Mouse (Mus musculus) fibroblast of lung, adult 2 months (primary cell): Measurements from ENCODE around the gene Zfhx3.
A peak's percentile ranks its signal among the peaks of the same experiment; 100 is the strongest.

Experiments used
- DNase-seq: peaks from one replicate; pipeline ENCODE4 v3.0.0-alpha.2; 2011; ENCODE audit warnings: low read depth

Zfhx3 gene

GRCm38 (mm10) chr8:108361402-108361801 lies 419.0 kb downstream of the Zfhx3 start:
- no peak for DNase-seq

DNA sequence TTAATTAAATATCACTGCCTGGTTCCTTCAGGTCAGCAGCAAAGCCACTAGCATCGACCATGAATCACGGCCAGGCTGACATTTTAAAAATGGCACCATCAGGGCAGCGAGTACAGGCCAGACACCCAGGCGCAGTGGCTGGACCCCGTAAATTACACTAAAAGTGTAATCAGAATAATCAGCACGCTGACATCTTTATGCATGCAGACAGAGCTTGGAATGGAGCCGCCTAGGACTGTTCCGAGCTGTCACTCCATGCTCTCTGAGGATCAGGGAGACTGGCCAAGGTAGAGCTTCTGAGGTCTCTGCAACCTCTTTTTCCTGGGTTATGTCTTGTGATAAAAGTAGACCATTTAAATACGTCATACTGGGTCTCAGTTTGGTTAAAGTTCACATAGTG lies 420.0 kb downstream of the Zfhx3 start:
- DNase-seq, result no peak

GRCm38 (mm10) chr8:108363435-108363834 lies 421.0 kb downstream of the Zfhx3 start:
- no peak for DNase-seq

GRCm38 (mm10) chr8:108363856-108364255 lies 421.4 kb downstream of the Zfhx3 start:
- no peak for DNase-seq

DNA sequence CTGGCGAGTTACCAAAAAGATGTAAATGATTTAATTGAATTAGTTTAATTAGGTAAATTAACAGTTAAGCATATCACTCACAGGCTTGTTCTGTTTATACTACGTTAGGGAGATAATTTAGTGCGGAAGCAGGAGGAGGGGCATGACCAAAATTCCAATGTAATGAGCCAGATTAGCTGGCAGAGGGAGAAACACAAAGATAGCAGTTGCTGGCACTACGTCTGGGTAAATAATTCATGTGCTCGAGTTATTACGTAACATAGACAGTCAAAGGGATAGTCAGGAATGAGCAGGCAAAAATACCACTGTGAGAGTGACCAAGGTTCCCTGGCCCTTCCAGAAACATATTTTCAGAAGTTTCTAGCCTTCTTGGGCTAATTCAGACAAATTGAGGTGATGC lies 426.6 kb downstream of the Zfhx3 start:
- DNase-seq, result peak; percentile 36

DNA sequence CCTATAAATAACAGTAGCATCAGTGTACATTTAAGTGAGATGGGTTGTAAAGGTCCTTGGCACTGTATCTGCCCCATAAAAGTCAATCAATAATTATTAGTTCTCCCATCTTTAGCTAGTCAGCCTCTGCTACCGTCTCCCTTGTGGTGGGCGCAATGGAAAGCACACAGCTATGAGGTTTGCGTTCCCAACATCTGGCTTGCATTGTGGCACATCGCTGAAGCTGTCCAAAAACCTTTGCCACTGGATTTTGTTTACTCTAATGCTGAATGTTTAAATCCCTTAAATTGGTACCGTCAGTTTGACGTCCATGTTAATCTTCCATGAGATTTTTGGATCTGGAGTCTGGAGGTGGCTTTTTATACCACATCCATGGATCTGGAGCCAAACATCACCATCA lies 428.3 kb downstream of the Zfhx3 start:
- no peak for DNase-seq

DNA sequence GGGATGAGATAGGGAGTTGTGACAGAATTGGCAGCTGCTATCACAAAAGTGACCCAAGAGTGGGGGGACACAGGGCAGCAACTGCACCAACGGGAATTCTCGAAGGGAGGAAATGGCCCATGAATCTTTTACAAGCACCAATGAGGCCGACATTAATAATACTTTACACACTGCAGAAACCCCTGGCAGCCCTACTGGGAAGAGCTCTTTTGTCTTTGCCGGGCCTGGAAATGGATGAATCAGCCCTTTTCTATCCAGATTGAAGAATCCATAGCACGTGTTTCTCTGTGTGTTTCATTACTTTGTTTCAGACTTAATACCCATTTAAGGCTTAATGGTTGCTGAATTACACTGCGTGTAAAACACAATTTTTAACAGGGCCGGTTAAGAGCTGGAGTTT lies 430.6 kb downstream of the Zfhx3 start:
- DNase-seq, result no peak

- no peak for DNase-seq
These were observed 435.6 kb downstream of the Zfhx3 start for GRCm38 (mm10) chr8:108378036-108378435.

DNA sequence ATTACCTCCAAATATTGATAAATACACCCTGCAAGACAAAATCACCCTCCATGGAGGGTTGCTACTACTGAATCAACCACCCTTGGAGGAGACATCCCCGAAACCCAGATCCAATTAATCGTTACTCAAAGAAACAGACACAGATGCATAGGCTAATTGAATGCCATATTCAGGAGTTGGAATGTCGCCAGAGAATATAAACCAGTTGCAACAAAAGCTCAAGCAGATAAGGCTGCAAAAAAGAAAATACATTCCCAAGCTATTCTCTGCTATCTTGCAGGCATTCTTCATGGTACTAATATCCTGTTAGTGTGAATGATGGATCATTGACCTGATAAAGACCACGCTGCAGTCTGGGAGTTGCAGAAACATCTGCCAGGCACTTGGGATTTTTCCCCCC lies 440.7 kb downstream of the Zfhx3 start:
- no peak for DNase-seq

DNA sequence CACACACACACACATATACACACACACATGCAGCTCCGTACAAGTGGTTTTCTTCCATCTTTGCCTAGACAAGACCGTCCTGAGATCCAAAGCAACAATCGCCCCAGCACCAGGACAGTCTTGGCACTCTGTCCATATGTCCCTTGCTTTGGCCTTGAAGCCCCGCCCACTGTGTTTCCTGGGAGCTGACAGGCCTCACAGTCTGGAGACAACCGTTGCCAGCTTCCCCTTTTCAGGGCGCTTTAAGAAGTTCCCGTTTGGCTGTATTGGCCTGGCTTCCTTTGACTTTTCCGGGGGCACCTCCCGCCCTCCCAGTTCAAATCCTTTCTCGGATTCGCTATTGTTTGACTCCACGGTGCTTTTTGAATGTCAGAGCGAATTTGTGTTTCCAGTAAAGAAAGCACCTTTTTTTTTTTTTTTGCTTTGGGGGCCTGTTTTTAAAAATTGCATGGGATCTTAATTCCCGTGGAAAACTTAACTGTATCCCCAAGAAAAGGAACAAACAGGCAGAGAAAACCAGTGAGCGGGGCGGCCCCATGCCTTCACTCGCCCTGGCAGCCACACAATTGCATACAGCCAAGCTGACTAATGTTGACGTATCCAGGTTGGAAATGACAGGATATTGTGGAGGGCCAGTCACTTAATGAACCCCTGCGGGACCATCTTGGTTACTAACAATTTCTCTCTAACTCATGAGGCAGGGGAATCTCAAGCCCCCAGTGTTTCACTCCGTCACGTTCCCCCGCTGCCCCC lies 444.9 kb downstream of the Zfhx3 start:
- no peak for DNase-seq

DNA sequence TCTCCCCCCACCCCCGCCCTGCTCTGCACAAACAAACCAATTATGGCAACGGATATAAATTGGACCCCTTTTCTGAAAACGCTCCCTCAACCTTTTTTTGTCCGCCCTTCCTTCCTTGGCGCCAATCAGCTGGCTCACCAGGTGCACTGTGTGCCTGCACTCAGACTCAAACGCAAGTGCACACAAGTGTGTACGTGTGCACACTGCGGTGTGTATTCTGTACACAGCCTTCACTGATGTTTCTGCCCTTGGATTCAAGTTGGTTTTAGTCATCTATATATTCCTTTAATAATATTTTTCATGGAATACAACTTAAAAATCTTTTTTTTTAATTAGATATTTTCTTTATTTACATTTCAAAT lies 445.4 kb downstream of the Zfhx3 start:
- DNase-seq, result no peak

GRCm38 (mm10) chr8:108392909-108393308 lies 450.5 kb downstream of the Zfhx3 start:
- DNase-seq, result no peak

GRCm38 (mm10) chr8:108402149-108402548 lies 459.7 kb downstream of the Zfhx3 start:
- DNase-seq, result no peak

GRCm38 (mm10) chr8:108406716-108407494 lies 464.5 kb downstream of the Zfhx3 start:
- no peak for DNase-seq

DNA sequence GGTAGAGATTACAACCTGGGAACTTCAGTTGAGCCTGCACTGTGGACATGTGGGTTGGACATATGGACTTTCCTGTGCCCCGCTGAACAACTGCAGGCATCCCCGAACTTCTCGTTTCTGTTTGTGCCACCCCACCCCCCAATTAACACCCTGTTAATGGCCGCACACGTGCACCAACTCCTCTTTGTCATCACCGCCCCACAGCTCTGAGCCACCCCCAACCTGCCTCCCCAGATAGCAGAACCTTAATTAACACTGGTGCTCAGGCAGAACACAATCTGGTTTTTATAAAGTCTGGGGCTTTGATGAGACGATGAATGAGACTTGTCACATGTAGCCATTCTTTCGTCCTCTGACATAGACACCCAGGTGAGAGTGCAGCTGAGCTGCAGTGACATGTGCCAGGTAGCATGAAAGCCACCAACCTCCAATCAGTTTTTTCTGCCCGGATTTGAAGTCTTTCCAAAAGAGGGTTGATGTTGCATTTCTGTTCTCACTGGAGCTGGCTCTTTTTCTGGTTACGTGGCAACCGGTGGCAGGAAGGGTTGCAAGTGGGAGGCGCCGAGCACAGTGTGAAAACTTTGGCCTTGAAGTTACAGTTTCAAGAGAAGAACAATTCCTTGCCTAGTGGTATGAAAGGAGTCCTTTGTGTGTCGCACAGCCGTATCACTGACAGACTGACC lies 476.9 kb downstream of the Zfhx3 start:
- peak; percentile 10 for DNase-seq

DNA sequence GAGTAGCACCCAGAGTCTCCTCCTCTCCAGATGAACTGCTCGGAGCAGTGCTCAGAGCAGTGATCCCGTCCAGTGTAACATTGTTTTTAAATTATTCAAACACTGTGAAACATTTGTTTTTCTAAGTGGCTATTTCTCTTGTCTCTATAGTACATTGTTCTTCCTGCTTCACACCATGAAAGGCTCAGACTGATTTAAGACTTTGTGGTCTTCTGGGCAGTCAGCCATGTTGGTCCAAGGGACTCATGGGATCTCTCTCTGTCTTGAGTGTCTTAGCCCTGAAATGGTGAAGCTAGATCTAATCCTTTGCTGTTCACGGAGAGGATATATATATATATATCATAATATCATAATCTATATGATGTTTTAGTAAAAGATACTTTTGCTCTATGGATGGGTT lies 480.1 kb downstream of the Zfhx3 start:
- no peak for DNase-seq

DNA sequence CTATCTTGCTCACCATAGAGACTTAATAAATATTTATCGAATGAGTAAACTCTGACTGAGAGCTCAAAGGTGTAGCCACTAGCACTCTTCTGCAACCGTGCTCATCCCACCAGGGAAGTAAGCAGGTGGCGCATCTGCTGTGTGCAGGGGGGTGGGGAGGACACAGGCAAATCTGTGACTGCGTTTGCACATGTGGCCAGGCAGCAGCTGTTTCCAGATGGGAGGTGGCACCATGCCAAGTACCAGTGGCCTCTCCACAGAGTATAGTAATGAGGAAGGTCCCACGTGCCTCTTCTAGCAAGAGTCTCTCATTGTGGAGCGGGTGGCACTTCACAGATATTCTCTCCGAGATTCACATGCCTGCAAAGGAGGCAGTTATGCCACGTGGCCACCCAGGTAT lies 481.9 kb downstream of the Zfhx3 start:
- no peak for DNase-seq

- DNase-seq, result no peak
These were observed 490.9 kb downstream of the Zfhx3 start for GRCm38 (mm10) chr8:108433321-108433720.

GRCm38 (mm10) chr8:108434510-108434909 lies 492.1 kb downstream of the Zfhx3 start:
- DNase-seq, result no peak

DNA sequence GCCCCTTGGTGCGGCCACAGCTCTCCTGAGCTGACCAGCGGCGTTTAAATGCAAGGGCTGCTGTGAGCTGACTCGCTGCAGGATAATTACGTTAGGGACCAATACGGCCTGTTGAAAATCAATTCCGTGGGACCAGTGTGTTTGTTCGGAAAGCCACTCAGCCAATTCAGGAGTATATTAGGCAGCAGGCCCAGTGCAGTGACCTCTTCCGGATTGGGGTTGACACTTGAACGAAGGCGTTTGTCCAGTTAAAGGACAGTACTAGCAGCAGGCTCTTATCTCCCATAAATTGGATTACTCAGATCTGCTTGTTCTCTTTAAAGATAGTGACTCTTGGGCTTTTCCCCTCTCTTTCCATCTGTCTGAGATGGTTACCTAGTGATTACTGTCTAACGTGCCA lies 493.9 kb downstream of the Zfhx3 start:
- no peak for DNase-seq

- DNase-seq, result no peak
These were observed 494.9 kb downstream of the Zfhx3 start for GRCm38 (mm10) chr8:108437316-108437830.

DNA sequence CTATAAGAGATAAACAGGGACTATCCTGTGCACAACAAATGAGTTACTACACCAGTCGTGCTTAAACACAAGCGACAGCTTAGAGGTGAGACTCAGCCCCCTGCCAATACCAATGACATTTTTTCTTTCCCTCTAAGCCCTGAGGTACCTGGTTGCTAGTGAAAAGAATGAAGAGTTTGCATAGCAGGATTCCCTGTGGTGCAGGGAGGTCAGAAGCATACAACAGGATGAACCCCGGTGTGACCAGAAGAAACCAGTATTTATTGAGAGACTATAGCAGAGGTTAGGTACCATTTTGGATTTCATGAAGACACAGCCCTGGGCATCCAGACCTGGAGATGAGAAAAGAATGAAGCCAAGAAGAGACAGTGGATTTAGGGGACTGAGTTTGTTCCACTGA lies 498.0 kb downstream of the Zfhx3 start:
- DNase-seq, result no peak

GRCm38 (mm10) chr8:108450847-108451246 lies 508.4 kb downstream of the Zfhx3 start:
- no peak for DNase-seq
